Mouse (Mus musculus) midbrain, embryonic 12.5 days (tissue): ENCODE data around the gene Hspd1. TPM values are rescaled to one million over a fixed set of nuclear protein-coding genes. Genes with fewer than 3 reads are reported as not detected.

Experiments used
- ATAC-seq: fragments of 200-750 bp; cut with Nextera tagmentation; 2 replicates; pipeline ENCODE4 v1.8.0; 2017; ENCODE audit warnings: low read depth, moderate TSS enrichment, moderate library complexity; ENCODE audit not compliant: low FRiP score
- H3K27ac ChIP-seq: fragments of 300-500 bp; sonication (generic); replicated peaks from 2 replicates; pipeline ENCODE4 v1.5.1; 2016; ENCODE audit warnings: mild to moderate bottlenecking
- H3K27me3 ChIP-seq: fragments of 300-500 bp; sonication (generic); 2 replicates; pipeline ENCODE4 v1.6.1; 2016; ENCODE audit warnings: mild to moderate bottlenecking
- H3K36me3 ChIP-seq: fragments of 300-500 bp; sonication (generic); 2 replicates; pipeline ENCODE4 v1.6.1; 2016
- H3K4me1 ChIP-seq: fragments of 300-500 bp; sonication (generic); 2 replicates; pipeline ENCODE4 v1.6.1; 2016
- H3K4me2 ChIP-seq: fragments of 300-500 bp; sonication (generic); replicated peaks from 2 replicates; pipeline ENCODE4 v1.6.1; 2016; ENCODE audit warnings: mild to moderate bottlenecking, moderate library complexity
- H3K4me3 ChIP-seq: fragments of 300-500 bp; sonication (generic); 2 replicates; pipeline ENCODE4 v1.5.1; 2016; ENCODE audit warnings: mild to moderate bottlenecking
- H3K9ac ChIP-seq: fragments of 300-500 bp; sonication (generic); replicated peaks from 2 replicates; pipeline ENCODE4 v1.6.1; 2016; ENCODE audit warnings: mild to moderate bottlenecking, moderate library complexity
- H3K9me3 ChIP-seq: fragments of 300-500 bp; sonication (generic); 2 replicates; pipeline ENCODE4 v1.6.1; 2016; ENCODE audit warnings: mild to moderate bottlenecking
- WGBS: fragments of 180-500 bp; shearing (Covaris S2); methylation state at CpG from one replicate; pipeline ENCODE4 v1.1.7; 2016; 5-methylcytosine and 5-hydroxymethylcytosine counted together
- polyA plus RNA-seq: library from polyadenylated mRNA; unstranded; fragments of >200 nt; fragmentation: Nextera tagmentation; extraction: Ambion mirVana; gene quantifications from 2 replicates; pipeline ENCODE4 v1.2.1, GENCODE M21; 2016

The Hspd1 gene
- polyA plus RNA-seq, 1 experiment from 2014 or later: 337 TPM

DNA sequence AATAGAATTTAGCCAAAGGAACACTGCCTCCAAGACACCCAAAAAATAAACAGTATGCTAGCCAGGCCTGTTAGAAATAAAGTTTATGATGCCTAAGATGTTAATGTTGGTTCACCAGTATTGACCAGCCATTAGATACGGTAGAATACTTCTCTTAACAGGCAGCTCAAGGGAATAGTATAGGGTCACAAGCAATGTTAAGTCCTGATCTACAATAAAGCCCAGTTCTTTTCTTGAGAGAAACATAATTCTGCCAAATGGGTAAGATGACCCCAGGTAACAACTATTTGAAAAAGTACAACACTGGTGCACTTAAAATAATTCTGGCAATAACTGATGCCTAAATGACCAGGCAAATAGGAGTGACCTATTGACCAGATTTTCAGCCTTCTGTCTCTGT lies 60.1 kb downstream of the Hspd1 start:
- Histone ChIP-seq H3K4me2 (peak overlapping the region; percentile 52), H3K36me3 (no peaks in the 10 kb centered on the region), H3K9ac (no peak overlapping the region), H3K4me1 (peaks cover 9% of the 10 kb centered on the region), H3K27me3 (no peaks in the 10 kb centered on the region), H3K27ac (no peak overlapping the region), H3K4me3 (peak overlapping the region; percentile 83; the same call in 1 of the 2 replicates), H3K9me3 (no peaks in the 10 kb centered on the region)
- ATAC-seq: no peak
- 87% methylated on average over 1 of the region's 1 CpGs for WGBS

Other genes starting within 250 kb of the Hspd1 start
- gene Ankrd44, start 161.9 kb downstream of the Hspd1 start, polyA plus RNA-seq: 15.8 and 20.1 TPM in 2 replicates
- 344 and 364 TPM in 2 replicates for gene Sf3b1, start 60.8 kb downstream of the Hspd1 start, polyA plus RNA-seq
- gene Coq10b, start 35.5 kb downstream of the Hspd1 start, polyA plus RNA-seq: 30.1 and 30.9 TPM in 2 replicates
- gene Hspe1, start 111 bp downstream of the Hspd1 start, polyA plus RNA-seq: 373 and 400 TPM in 2 replicates
- 158 and 161 TPM in 2 replicates for gene Mob4, start 43.0 kb upstream of the Hspd1 start, polyA plus RNA-seq
- 8.3 and 8.9 TPM in 2 replicates for gene Rftn2, start 138.5 kb upstream of the Hspd1 start, polyA plus RNA-seq
- 4.0 TPM in 2 replicates for gene Mars2, start 148.9 kb upstream of the Hspd1 start, polyA plus RNA-seq